ENCODE assay signal across 26 mouse cellular contexts in the genomic region with DNA sequence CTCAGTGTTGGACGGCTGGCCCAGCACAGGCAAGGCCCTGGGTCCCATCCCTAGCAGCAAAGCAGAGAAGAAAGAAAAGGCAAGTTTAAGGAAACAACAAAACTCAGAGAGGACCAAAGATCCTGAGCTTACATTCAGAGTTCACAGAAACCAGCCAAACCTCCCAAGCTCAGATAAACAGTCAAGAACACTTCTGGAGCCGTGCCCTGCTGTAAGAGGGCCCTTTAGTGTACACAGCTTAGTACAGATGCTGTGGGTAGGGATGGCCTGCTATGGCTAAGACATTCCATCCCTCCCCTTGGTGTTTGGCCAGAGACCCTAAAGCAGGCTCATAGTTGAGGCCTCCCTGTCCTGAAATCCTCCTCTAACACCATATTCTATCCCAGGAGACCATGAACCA. TPM values are rescaled to one million over a fixed set of nuclear protein-coding genes. Genes with fewer than 3 reads are reported as not detected.
DNase-seq lines count a peak whose midpoint lies in the region; ATAC-seq and TF ChIP-seq lines count a peak whose summit lies in the region.
"Had no signal": no experiment of that assay in that cellular context is flagged by ENCODE, and none has a peak within 500 bp of the region (broad histone marks: within the 10 kb centered on the region; RNA-seq: fewer than 3 reads in every experiment).

No protein-coding gene starts in this region.

- no peaks in the 10 kb centered on the region for H3K9me3 ChIP-seq in E14TG2a.4 (ENCODE audit: low read length)
- H3K9me3 ChIP-seq in intestine, embryonic 15.5 days = no peaks in the 10 kb centered on the region
- H3K9me3 ChIP-seq in lung, embryonic 16.5 days (ENCODE audit: control insufficient read depth, low read length) = no peaks in the 10 kb centered on the region
- H3K9me3 ChIP-seq: forebrain, embryonic 15.5 days; heart, embryonic 13.5 days; hindbrain, embryonic 13.5 days; limb, embryonic 13.5 days; midbrain, embryonic 12.5 days had no signal

- H3K4me3 ChIP-seq in E14TG2a.4 (replicated peaks; ENCODE audit: low read length) = peak overlapping the region; percentile 43; the same call in 1 of the 2 replicates
- no peak overlapping the region for H3K4me3 ChIP-seq in intestine, embryonic 15.5 days (replicated peaks)
- no peak overlapping the region for H3K4me3 ChIP-seq in lung, embryonic 16.5 days (ENCODE audit: low read length)
- H3K4me3 ChIP-seq: forebrain, embryonic 15.5 days; heart, embryonic 13.5 days; hindbrain, embryonic 13.5 days; limb, embryonic 13.5 days; midbrain, embryonic 12.5 days had no signal

- TF ChIP-seq CTCF in E14TG2a.4 (conservative IDR thresholded peaks at IDR 0.05; ENCODE audit: low read length) = no peak

- DNase-seq in lung, postnatal 4 days = peak; percentile 62 to 72
- DNase-seq in thymus, adult 18-20 months = no peak
- DNase-seq in thymus, postnatal 10 days (ENCODE audit: low spot score in 2 of 2) = no peak
- no peak for DNase-seq in yolk sac, embryonic 10.5 days (ENCODE audit: low spot score)
- DNase-seq in heart, postnatal 36 days = no peak
- DNase-seq: adrenal gland, postnatal 25 days; B cell, adult 2 months; cerebellum, adult 8-10 months; cerebellum, postnatal 36 days; embryo, embryonic 11 days; gastrocnemius, postnatal 10 days; heart, adult 11 months; heart, postnatal 14 days; kidney, adult 18-20 months; kidney, postnatal 4 days; thymus, postnatal 4 days had no signal

- no peak overlapping the region for H3K9ac ChIP-seq in intestine, embryonic 15.5 days
- H3K9ac ChIP-seq in lung, embryonic 16.5 days (ENCODE audit: low read length) = no peak overlapping the region; the same call in 1 of the 2 replicates
- H3K9ac ChIP-seq: forebrain, embryonic 15.5 days; heart, embryonic 13.5 days; hindbrain, embryonic 13.5 days; limb, embryonic 13.5 days; liver, embryonic 14.5 days; midbrain, embryonic 12.5 days had no signal

- H3K4me1 ChIP-seq in E14TG2a.4 (replicated peaks; ENCODE audit: low read depth, low read length) = peaks cover 48% of the 10 kb centered on the region
- peaks cover 38% of the 10 kb centered on the region for H3K4me1 ChIP-seq in intestine, embryonic 15.5 days (replicated peaks)
- peaks cover 38% of the 10 kb centered on the region for H3K4me1 ChIP-seq in lung, embryonic 16.5 days (replicated peaks; ENCODE audit: control insufficient read depth, insufficient read depth, low read length)

- ATAC-seq in intestine, embryonic 15.5 days = no peak
- ATAC-seq in lung, embryonic 16.5 days (ENCODE audit: low read depth) = peak; percentile 58
- ATAC-seq: forebrain, embryonic 15.5 days had no signal

- H3K27me3 ChIP-seq in E14TG2a.4 (ENCODE audit: insufficient read depth, low read length) = no peaks in the 10 kb centered on the region
- no peaks in the 10 kb centered on the region for H3K27me3 ChIP-seq in intestine, embryonic 15.5 days (replicated peaks)
- H3K27me3 ChIP-seq in lung, embryonic 16.5 days (ENCODE audit: control insufficient read depth, insufficient read depth, low read depth, low read length) = no peaks in the 10 kb centered on the region
- H3K27me3 ChIP-seq: forebrain, embryonic 15.5 days; heart, embryonic 13.5 days; hindbrain, embryonic 13.5 days; limb, embryonic 13.5 days; midbrain, embryonic 12.5 days had no signal

- H3K36me3 ChIP-seq in E14TG2a.4 (ENCODE audit: insufficient read depth, low read length) = no peaks in the 10 kb centered on the region
- no peaks in the 10 kb centered on the region for H3K36me3 ChIP-seq in intestine, embryonic 15.5 days
- no peaks in the 10 kb centered on the region for H3K36me3 ChIP-seq in lung, embryonic 16.5 days (ENCODE audit: control insufficient read depth, insufficient read depth, low read length)
- H3K36me3 ChIP-seq: forebrain, embryonic 15.5 days; heart, embryonic 13.5 days; hindbrain, embryonic 13.5 days; limb, embryonic 13.5 days; midbrain, embryonic 12.5 days had no signal

- WGBS in intestine, embryonic 15.5 days = 38% methylated on average over 2 of the region's 2 CpGs
- WGBS in lung, embryonic 16.5 days = 25% methylated on average over 2 of the region's 2 CpGs

- peak overlapping the region; percentile 59 for H3K27ac ChIP-seq in intestine, embryonic 15.5 days
- peak overlapping the region; percentile 80 for H3K27ac ChIP-seq in lung, embryonic 16.5 days (ENCODE audit: low read length)
- H3K27ac ChIP-seq: forebrain, embryonic 15.5 days; heart, embryonic 13.5 days; hindbrain, embryonic 13.5 days; limb, embryonic 13.5 days; liver, embryonic 14.5 days; midbrain, embryonic 12.5 days had no signal

- intact Hi-C loops in heart, postnatal 36 days (cut with DNase I) = no loop called here

- no peak overlapping the region for H3K4me2 ChIP-seq in intestine, embryonic 15.5 days (replicated peaks)
- H3K4me2 ChIP-seq in lung, embryonic 16.5 days (ENCODE audit: low read depth, low read length) = no peak overlapping the region
- H3K4me2 ChIP-seq: forebrain, embryonic 15.5 days; heart, embryonic 13.5 days; hindbrain, embryonic 13.5 days; limb, embryonic 13.5 days; midbrain, embryonic 12.5 days had no signal

RNA-seq across cellular contexts. Expression of a gene that starts 13.4 kb away (rescaled TPM):
- 94.4 and 105 TPM in 2 replicates for polyA plus RNA-seq in intestine, embryonic 15.5 days (2015; fragmentation: Nextera tagmentation; extraction: Ambion mirVana)
- 46.7 and 52.2 TPM in 2 replicates for polyA plus RNA-seq in lung, embryonic 16.5 days (2015; fragmentation: Nextera tagmentation; extraction: Ambion mirVana)
- total RNA-seq in heart, postnatal 36 days (2021) = 1 to 10 TPM; 2.1 to 3.8 TPM
- total RNA-seq: CH12.LX had no signal

RNA-seq across cellular contexts. Expression of a gene that starts 39.6 kb away (rescaled TPM):
- 571 and 594 TPM in 2 replicates for polyA plus RNA-seq in intestine, embryonic 15.5 days (2015; fragmentation: Nextera tagmentation; extraction: Ambion mirVana)
- 709 and 717 TPM in 2 replicates for polyA plus RNA-seq in lung, embryonic 16.5 days (2015; fragmentation: Nextera tagmentation; extraction: Ambion mirVana)
- 10 to 100 TPM; 85.9 to 93.8 TPM for total RNA-seq in heart, postnatal 36 days (2021)

RNA-seq across cellular contexts. Expression of a gene that starts 39.9 kb away (rescaled TPM):
- 27.5 and 30.0 TPM in 2 replicates for polyA plus RNA-seq in intestine, embryonic 15.5 days (2015; fragmentation: Nextera tagmentation; extraction: Ambion mirVana)
- polyA plus RNA-seq in lung, embryonic 16.5 days (2015; fragmentation: Nextera tagmentation; extraction: Ambion mirVana) = 23.8 and 26.3 TPM in 2 replicates
- total RNA-seq in heart, postnatal 36 days (2021) = 10 to 100 TPM; 21.0 to 28.1 TPM

Comparison
In these comparisons a context has a peak if more than half of its experiments do, and no peak if none do; other contexts are left out.
1. DNase-seq: peak in lung, postnatal 4 days (2 of 2); none in thymus, adult 18-20 months (0 of 2), thymus, postnatal 10 days (0 of 2), yolk sac, embryonic 10.5 days (single experiment) and heart, postnatal 36 days (0 of 2).